Mouse (Mus musculus) granulocyte monocyte progenitor cell, adult 5-6 weeks (primary cell): ENCODE measurements around the gene Ttc24. TPM values are rescaled to one million over a fixed set of nuclear protein-coding genes. Genes with fewer than 3 reads are reported as not detected.

Experiments used
- ATAC-seq: replicated peaks from 2 replicates; pipeline ENCODE4 v1.8.0; 2016; ENCODE audit warnings: mild to moderate bottlenecking, moderate TSS enrichment, inconsistent platforms; ENCODE audit not compliant: poor library complexity, severe bottlenecking
- total RNA-seq, 2 experiments: library from RNA; stranded (forward) in 1 of 2; stranded (reverse) in 1 of 2; fragments of 200-712, 200-1000 nt in 1 of 2; fragments of >200 nt in 1 of 2; fragmentation: Nextera tagmentation in 1 of 2; gene quantifications; 2 replicates each; pipeline ENCODE4 v1.2.3; 2014 to 2017

Gene Ttc24
- total RNA-seq (2014; fragmentation: Nextera tagmentation) (not detected in 2 replicates), total RNA-seq (2017) (not detected in 2 replicates)

- no peak for ATAC-seq
These were observed at the start of gene Ttc24 for GRCm38 (mm10) chr3:88078204-88078603. Gene Ttc24 (minus strand): TSS chr3:88078304.

GRCm38 (mm10) chr3:88127636-88128035 lies 49.5 kb upstream of the Ttc24 start:
- ATAC-seq = no peak

- ATAC-seq = no peak
These were observed 48.1 kb upstream of the Ttc24 start for GRCm38 (mm10) chr3:88126181-88126580.

DNA sequence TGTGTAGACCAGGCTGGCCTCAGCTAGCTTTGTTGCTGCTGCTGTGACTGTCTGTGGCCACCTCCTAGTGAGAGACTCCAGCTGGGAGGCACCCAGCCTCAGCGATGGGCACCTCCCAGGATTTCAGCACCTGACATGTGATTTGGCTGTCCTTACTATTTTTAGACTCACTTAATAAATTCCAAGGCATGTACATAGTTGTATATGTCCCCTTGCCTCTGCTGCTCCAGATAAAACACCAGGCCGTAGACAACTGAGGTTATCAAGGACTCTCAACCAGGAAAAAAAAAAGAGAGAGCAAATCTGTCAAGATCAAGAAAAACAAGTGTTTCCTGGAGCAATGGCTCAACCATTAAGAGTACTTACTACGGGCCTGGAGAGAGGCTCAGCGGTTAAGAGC lies 47.1 kb upstream of the Ttc24 start:
- no peak for ATAC-seq

- no peak for ATAC-seq
These were observed 43.3 kb upstream of the Ttc24 start for GRCm38 (mm10) chr3:88121164-88122131.

- ATAC-seq = no peak
These were observed 42.1 kb upstream of the Ttc24 start for GRCm38 (mm10) chr3:88120117-88120651.

DNA sequence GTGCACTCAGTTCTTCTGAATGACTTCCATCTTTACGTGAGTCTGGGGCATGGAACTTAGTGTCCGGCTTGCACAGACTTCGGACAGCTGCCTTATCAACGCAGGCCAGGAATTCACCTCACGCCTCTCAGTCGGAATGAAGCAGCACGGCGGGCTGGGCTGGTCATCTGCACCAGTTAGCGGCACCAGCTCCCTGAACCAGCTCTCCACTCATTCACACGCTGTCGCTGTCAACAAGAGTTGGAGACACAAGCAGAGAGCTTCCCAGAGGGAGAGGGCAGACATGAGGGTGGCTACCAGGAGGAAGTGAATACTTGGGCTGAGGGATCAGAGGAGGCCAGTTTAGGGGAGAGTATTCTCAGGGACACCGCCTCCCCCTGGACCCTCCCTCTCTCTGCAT lies 36.3 kb upstream of the Ttc24 start:
- ATAC-seq = no peak

GRCm38 (mm10) chr3:88109126-88109525 lies 31.0 kb upstream of the Ttc24 start:
- no peak for ATAC-seq

GRCm38 (mm10) chr3:88106126-88106525 lies 28.0 kb upstream of the Ttc24 start:
- ATAC-seq = no peak

DNA sequence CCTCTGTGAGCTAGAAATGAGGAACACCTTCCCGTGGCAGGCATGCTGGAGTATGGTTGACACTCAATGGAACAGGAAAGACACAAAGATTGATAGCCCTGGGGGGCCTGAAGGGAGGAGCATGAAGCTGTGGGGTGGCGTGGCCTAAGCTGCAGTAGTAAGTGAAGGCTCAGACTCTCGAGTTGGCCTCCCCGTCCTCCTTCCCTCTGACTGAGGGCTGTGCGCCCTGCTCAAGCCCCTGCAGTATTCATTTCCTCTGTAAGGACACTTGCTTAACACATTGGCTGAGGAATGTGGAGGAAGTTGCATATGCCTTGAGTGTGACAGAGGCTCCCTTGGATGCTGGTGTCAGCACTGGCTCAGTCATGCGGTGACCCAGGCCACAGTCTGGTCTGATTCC lies 24.5 kb upstream of the Ttc24 start:
- peak; percentile 87 for ATAC-seq

GRCm38 (mm10) chr3:88102196-88102595 lies 24.1 kb upstream of the Ttc24 start:
- no peak for ATAC-seq

GRCm38 (mm10) chr3:88101736-88102135 lies 23.6 kb upstream of the Ttc24 start:
- ATAC-seq = no peak

DNA sequence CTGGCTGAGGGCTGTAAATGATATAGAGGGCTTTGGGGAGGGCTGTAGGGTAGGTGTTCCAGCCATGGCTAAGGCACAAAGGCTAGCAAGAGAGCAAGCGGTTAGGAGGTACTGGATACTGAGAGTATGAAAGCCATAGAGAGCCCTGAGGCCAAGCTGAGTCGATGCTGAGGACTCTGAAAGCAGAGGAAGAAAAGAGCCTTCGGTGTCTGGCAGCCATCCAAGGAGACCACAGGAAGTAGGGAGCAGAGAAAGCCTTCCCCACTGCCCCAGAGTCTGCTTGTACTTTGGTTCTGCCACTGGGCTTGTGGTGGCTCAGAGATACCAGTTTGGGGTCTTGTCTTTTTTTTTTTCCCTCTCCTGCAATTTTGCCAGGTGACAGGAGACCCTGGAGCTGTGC lies 22.1 kb upstream of the Ttc24 start:
- ATAC-seq = no peak

GRCm38 (mm10) chr3:88097666-88098065 lies 19.6 kb upstream of the Ttc24 start:
- no peak for ATAC-seq

DNA sequence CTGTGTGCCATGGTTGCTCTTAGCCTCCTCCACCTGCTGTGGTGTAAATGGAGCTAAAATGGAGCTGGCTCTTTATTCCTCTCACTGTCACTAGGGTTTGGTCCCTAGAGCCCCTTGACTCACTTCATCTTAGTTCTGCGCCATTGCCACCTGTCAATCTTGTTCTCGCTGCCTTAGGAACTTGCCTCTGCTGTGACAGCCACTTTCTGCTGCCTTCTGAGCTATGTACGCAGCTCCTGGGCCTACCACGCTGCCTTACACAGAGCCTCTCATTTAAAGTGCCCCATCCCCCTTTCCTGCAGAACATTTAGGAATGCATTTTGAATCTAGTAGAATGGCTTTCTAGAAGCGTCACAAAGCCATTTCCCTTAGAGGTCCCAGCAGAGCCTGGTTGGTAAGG lies 16.0 kb upstream of the Ttc24 start:
- ATAC-seq = no peak

DNA sequence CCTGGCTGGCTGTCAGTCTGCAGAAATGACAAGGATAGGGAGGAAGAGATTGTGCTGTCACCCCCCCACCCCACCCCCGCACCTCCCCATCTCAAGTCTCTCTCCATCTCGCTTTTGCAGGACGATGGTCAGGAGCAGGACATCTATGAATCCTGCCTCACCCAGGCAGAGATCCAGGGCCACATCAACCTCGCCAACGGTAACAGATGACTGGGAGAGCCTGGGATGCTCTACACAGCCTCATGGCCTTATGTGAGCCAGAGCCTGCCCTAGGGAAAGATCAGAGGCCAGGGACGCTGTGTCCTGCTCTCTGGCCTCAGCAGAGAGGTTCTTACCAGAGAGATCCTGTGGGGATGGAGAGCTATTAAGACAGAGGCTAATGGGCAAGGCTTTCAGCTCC lies 12.5 kb upstream of the Ttc24 start:
- no peak for ATAC-seq

GRCm38 (mm10) chr3:88090106-88090505 lies 12.0 kb upstream of the Ttc24 start:
- no peak for ATAC-seq

DNA sequence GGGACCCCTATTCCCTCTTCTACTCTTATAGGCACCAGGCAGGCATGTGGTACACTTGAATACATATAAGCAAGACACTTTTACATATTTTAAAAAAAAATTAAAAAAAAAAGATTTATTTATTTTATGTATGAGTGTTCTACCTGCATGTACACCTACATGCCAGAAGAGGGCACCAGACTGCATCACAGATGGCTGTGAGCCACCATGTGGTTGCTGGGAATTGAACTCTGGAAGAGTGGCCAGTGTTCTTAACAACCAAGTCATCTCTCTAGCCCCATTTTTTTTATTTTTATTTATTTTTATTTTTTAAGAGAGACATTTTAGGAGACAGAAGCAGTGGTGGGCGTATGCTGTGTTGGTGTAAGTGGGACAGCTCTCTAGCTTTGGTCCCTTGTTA lies 9.6 kb upstream of the Ttc24 start:
- ATAC-seq = no peak

DNA sequence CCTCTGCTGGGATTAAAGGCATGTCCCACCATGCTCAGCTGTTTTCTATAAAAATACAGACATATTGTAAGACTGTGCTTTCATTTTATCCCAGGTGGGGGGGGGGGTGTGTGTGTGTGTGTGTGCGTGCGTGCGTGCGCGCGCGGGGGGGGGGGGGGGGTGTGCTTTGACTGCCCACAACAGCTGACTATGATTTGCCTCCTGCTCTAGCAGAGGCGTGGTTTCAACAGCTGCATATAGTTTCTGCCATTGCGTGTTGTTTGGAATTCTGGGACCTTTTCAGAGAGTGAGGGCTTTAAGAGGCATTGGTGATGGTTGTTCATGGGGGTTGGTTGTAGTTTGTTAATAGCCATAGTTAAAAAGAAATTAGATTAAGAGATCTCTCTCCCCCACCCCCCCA lies 7.4 kb upstream of the Ttc24 start:
- ATAC-seq = no peak

DNA sequence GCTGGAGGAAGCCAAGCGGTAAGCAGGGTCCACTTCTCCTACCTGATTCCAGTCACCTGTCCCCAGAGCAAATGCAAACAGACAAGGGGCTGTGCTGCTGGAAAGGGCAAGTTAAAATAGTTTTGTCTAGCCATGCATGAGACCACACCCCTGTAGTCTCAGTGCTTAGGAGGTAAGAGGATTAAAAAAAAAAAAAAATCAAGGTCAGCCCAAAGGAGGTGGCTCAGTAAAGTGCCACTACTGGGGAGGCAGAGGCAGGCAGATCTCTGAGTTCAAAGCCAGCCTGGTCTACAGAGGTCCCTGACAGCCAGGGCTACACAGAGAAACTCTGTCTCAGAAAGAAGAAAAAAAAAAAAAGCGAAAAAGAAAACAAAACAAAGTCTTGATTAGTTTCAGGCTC lies 5.9 kb upstream of the Ttc24 start:
- no peak for ATAC-seq

DNA sequence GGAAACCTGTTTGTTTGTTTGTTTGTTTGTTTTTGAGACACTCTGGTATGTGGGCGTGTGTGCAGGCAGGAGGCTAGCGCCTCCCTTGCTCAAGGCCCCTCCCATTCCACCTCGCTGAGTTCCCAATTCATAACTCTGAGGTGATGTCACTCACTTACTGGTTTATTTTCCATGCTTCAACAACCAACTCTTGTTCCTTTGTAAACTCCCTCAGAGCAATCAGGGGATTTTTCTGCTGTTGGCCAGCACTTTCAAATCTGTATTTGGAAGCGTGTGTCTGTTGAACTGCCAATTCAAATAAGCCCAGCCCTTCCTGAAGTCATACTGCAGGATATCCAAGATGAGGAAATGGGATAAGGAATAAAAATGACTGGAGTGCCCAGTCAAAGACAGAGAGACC lies 4.6 kb upstream of the Ttc24 start:
- ATAC-seq = peak; percentile 75

GRCm38 (mm10) chr3:88082224-88082618 lies 4.1 kb upstream of the Ttc24 start:
- ATAC-seq = no peak
